Mouse (Mus musculus) heart, postnatal 4 days (tissue): ENCODE results near the gene Gsap. TPM values are rescaled to one million over a fixed set of nuclear protein-coding genes. Genes with fewer than 3 reads are reported as not detected.
"Not testable (repeated sequence)": the region's sequence is repeated elsewhere in the genome, so short reads cannot be mapped to it uniquely, and the experiment has no call there.

Experiments
- DNase-seq: peaks from one replicate; pipeline ENCODE4 v3.0.0; 2021
- total RNA-seq, 2 experiments: library from RNA; stranded (reverse); gene quantifications; 2 replicates each; pipeline ENCODE4 v1.2.3; 2021

Gene Gsap
- total RNA-seq, 2 experiments from 2014 or later, result 4.1 to 5.7 TPM

- DNase-seq, result no peak
These were observed 75.3 kb downstream of the Gsap start for GRCm38 (mm10) chr5:21261202-21261844.

- peak; percentile 42 for DNase-seq
These were observed 77.4 kb downstream of the Gsap start for GRCm38 (mm10) chr5:21263202-21264055.

- no peak for DNase-seq
These were observed 78.4 kb downstream of the Gsap start for GRCm38 (mm10) chr5:21264352-21265021.

- peak; percentile 92 for DNase-seq
These were observed 79.0 kb downstream of the Gsap start for GRCm38 (mm10) chr5:21265049-21265448.

GRCm38 (mm10) chr5:21267090-21267489 lies 81.0 kb downstream of the Gsap start:
- no peak for DNase-seq

- DNase-seq, result peak; percentile 50
These were observed 83.4 kb downstream of the Gsap start for GRCm38 (mm10) chr5:21269446-21269845.

GRCm38 (mm10) chr5:21270756-21271155 lies 84.7 kb downstream of the Gsap start:
- no peak for DNase-seq

- DNase-seq, result no peak
These were observed 85.6 kb downstream of the Gsap start for GRCm38 (mm10) chr5:21271386-21272354.

GRCm38 (mm10) chr5:21277685-21278084 lies 91.6 kb downstream of the Gsap start:
- not testable (repeated sequence) for DNase-seq

- peak; percentile 40 for DNase-seq
These were observed 97.5 kb downstream of the Gsap start for GRCm38 (mm10) chr5:21283356-21284062.

- no peak for DNase-seq
These were observed 102.8 kb downstream of the Gsap start for GRCm38 (mm10) chr5:21288658-21289435.

- no peak for DNase-seq
These were observed 104.5 kb downstream of the Gsap start for GRCm38 (mm10) chr5:21290594-21290993.

GRCm38 (mm10) chr5:21295683-21296082 lies 109.6 kb downstream of the Gsap start:
- no peak for DNase-seq

- no peak for DNase-seq
These were observed 113.2 kb downstream of the Gsap start for GRCm38 (mm10) chr5:21299076-21299755.

GRCm38 (mm10) chr5:21300058-21300457 lies 114.0 kb downstream of the Gsap start:
- DNase-seq, result no peak

GRCm38 (mm10) chr5:21301011-21301410 lies 115.0 kb downstream of the Gsap start:
- peak; percentile 41 for DNase-seq

- no peak for DNase-seq
These were observed 121.1 kb downstream of the Gsap start for GRCm38 (mm10) chr5:21307165-21307564.

GRCm38 (mm10) chr5:21314696-21315095 lies 128.6 kb downstream of the Gsap start:
- no peak for DNase-seq

GRCm38 (mm10) chr5:21320138-21320537 lies 134.1 kb downstream of the Gsap start:
- no peak for DNase-seq

GRCm38 (mm10) chr5:21326494-21326893 lies 140.4 kb downstream of the Gsap start:
- peak; percentile 82 for DNase-seq
